Mouse (Mus musculus) hindbrain, embryonic 13.5 days (tissue): ENCODE measurements around the gene Prkd2. TPM values are rescaled to one million over a fixed set of nuclear protein-coding genes. Genes with fewer than 3 reads are reported as not detected.

Source experiments
- ATAC-seq: fragments of 200-750 bp; cut with Nextera tagmentation; 2 replicates; pipeline ENCODE4 v1.8.0; 2017; ENCODE audit warnings: moderate TSS enrichment; ENCODE audit not compliant: low FRiP score
- H3K27ac ChIP-seq: fragments of 300-500 bp; sonication (generic); 2 replicates; pipeline ENCODE4 v1.5.1; 2015; ENCODE audit warnings: inconsistent platforms, mild to moderate bottlenecking, moderate library complexity
- H3K27me3 ChIP-seq: fragments of 300-500 bp; sonication (generic); 2 replicates; pipeline ENCODE4 v1.6.1; 2015; ENCODE audit warnings: mild to moderate bottlenecking, inconsistent platforms
- H3K36me3 ChIP-seq: fragments of 300-500 bp; sonication (generic); 2 replicates; pipeline ENCODE4 v1.6.1; 2015; ENCODE audit warnings: mild to moderate bottlenecking, inconsistent platforms
- H3K4me1 ChIP-seq: fragments of 300-500 bp; sonication (generic); replicated peaks from 2 replicates; pipeline ENCODE4 v1.6.1; 2015; ENCODE audit warnings: inconsistent platforms
- H3K4me2 ChIP-seq: fragments of 300-500 bp; sonication (generic); 2 replicates; pipeline ENCODE4 v1.6.1; 2015; ENCODE audit warnings: inconsistent platforms, mild to moderate bottlenecking, moderate library complexity
- H3K4me3 ChIP-seq: fragments of 300-500 bp; sonication (generic); 2 replicates; pipeline ENCODE4 v1.5.1; 2015; ENCODE audit warnings: mild to moderate bottlenecking, inconsistent platforms
- H3K9ac ChIP-seq: fragments of 300-500 bp; sonication (generic); 2 replicates; pipeline ENCODE4 v1.6.1; 2015; ENCODE audit warnings: mild to moderate bottlenecking, inconsistent platforms
- H3K9me3 ChIP-seq: fragments of 300-500 bp; sonication (generic); 2 replicates; pipeline ENCODE4 v1.6.1; 2016; ENCODE audit warnings: inconsistent platforms
- WGBS: fragments of 180-500 bp; shearing (Covaris S2); methylation state at CpG from one replicate; pipeline ENCODE4 v1.1.7; 2015; 5-methylcytosine and 5-hydroxymethylcytosine counted together
- polyA plus RNA-seq: library from polyadenylated mRNA; unstranded; fragments of >200 nt; fragmentation: Nextera tagmentation; extraction: Ambion mirVana; gene quantifications from 2 replicates; pipeline ENCODE4 v1.2.1, GENCODE M21; 2015

The Prkd2 gene
- polyA plus RNA-seq, 1 experiment from 2014 or later, result 6.6 TPM

DNA sequence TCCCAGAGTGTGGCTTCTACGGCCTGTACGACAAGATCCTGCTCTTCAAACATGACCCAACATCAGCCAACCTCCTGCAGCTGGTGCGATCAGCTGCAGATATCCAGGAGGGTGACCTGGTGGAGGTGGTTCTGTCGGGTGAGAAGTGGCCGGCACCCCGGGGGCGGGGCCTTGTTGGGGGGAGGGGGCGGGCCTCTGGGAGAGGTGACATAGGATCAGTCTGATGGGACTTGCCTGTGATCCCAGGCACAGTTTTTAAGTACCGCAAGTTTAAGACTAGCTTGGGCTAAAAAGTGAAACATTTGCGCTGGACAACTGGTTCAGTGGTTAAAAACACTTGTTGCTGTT is 3.1 kb downstream of the Prkd2 start:
- H3K9me3 ChIP-seq, result no peaks in the 10 kb centered on the region
- 43% methylated on average over 10 of the region's 10 CpGs for WGBS
- H3K4me1 ChIP-seq, result peaks cover 33% of the 10 kb centered on the region
- peak overlapping the region; percentile 93 for H3K4me2 ChIP-seq
- no peaks in the 10 kb centered on the region for H3K27me3 ChIP-seq
- no peak for ATAC-seq
- H3K36me3 ChIP-seq, result peaks cover 28% of the 10 kb centered on the region
- 0 out of 2 replicates have a peak overlapping the region, but pooled peaks have one; percentile 15 for H3K4me3 ChIP-seq
- H3K27ac ChIP-seq, result no peak overlapping the region
- H3K9ac ChIP-seq, result peak overlapping the region; percentile 53

DNA sequence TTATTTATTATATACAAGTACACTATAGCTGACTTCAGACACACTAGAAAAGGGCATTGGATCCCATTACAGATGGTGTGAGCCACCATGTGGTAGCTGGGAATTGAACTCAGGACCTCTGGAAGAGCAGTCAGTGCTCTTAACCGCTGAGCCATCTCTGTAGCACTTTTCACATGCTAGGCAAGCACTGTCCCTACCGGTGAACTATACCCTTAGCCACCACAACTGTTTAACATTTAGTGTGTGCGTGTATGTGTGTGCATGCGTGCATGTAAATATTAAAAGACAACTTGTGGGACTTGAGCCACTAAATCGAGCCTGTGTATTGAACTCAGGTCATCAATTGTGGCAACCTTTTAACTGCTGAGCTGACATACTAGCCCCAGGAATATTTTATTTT is 4.1 kb downstream of the Prkd2 start:
- 97% methylated on average over 5 of the region's 5 CpGs for WGBS
- no peak for ATAC-seq
- H3K27me3 ChIP-seq, result no peaks in the 10 kb centered on the region
- peaks cover 24% of the 10 kb centered on the region for H3K36me3 ChIP-seq
- no peak overlapping the region for H3K4me3 ChIP-seq
- H3K9ac ChIP-seq, result no peak overlapping the region
- no peak overlapping the region for H3K27ac ChIP-seq
- no peak overlapping the region for H3K4me2 ChIP-seq
- peaks cover 33% of the 10 kb centered on the region for H3K4me1 ChIP-seq
- H3K9me3 ChIP-seq, result no peaks in the 10 kb centered on the region

DNA sequence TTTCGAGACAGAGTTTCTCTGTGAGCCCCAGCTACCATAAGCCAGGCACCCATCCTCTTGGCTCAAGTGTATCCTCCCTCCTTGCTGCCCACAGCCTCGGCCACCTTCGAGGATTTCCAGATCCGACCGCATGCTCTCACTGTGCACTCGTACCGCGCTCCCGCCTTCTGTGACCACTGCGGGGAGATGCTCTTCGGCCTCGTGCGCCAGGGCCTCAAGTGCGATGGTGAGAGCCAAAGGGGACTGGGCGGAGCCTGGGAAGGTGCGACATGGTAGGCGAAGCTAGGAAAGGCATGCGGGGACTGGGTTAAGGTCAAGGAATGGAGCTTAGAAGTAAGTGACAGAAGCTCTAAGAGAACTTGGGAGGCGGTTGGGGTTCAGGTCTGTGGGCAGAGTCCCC is 4.8 kb downstream of the Prkd2 start:
- H3K9ac ChIP-seq, result no peak overlapping the region
- no peak overlapping the region for H3K4me2 ChIP-seq
- H3K27me3 ChIP-seq, result no peaks in the 10 kb centered on the region
- H3K9me3 ChIP-seq, result no peaks in the 10 kb centered on the region
- ATAC-seq, result no peak
- peaks cover 29% of the 10 kb centered on the region for H3K4me1 ChIP-seq
- no peak overlapping the region for H3K27ac ChIP-seq
- WGBS, result 89% methylated on average over 19 of the region's 19 CpGs
- H3K36me3 ChIP-seq, result peaks cover 28% of the 10 kb centered on the region
- H3K4me3 ChIP-seq, result no peak overlapping the region

- H3K4me3 ChIP-seq, result no peak overlapping the region
- H3K4me1 ChIP-seq, result peaks cover 22% of the 10 kb centered on the region
- H3K9me3 ChIP-seq, result no peaks in the 10 kb centered on the region
- no peaks in the 10 kb centered on the region for H3K27me3 ChIP-seq
- H3K36me3 ChIP-seq, result peaks cover 36% of the 10 kb centered on the region
- ATAC-seq, result no peak
- 17% methylated on average over 17 of the region's 17 CpGs for WGBS
- H3K27ac ChIP-seq, result no peak overlapping the region
- no peak overlapping the region for H3K9ac ChIP-seq
- no peak overlapping the region for H3K4me2 ChIP-seq
Observed at GRCm38 (mm10) chr7:16848579-16848978, 5.9 kb downstream of the Prkd2 start.

- Histone ChIP-seq H3K4me1 (no peaks in the 10 kb centered on the region), H3K27me3 (no peaks in the 10 kb centered on the region), H3K9me3 (no peaks in the 10 kb centered on the region), H3K27ac (no peak overlapping the region), H3K4me3 (no peak overlapping the region), H3K36me3 (peaks cover 66% of the 10 kb centered on the region), H3K4me2 (no peak overlapping the region), H3K9ac (no peak overlapping the region)
- WGBS, result 94% methylated on average over 4 of the region's 4 CpGs
- no peak for ATAC-seq
Observed at GRCm38 (mm10) chr7:16851636-16852035, 8.9 kb downstream of the Prkd2 start.

GRCm38 (mm10) chr7:16853302-16853831 is 10.7 kb downstream of the Prkd2 start:
- Histone ChIP-seq H3K4me2 (no peak overlapping the region), H3K36me3 (peaks cover 84% of the 10 kb centered on the region), H3K9ac (no peak overlapping the region), H3K4me3 (no peak overlapping the region), H3K27me3 (no peaks in the 10 kb centered on the region), H3K9me3 (no peaks in the 10 kb centered on the region), H3K27ac (no peak overlapping the region), H3K4me1 (no peaks in the 10 kb centered on the region)
- ATAC-seq, result no peak
- WGBS, result 91% methylated on average over 14 of the region's 14 CpGs

DNA sequence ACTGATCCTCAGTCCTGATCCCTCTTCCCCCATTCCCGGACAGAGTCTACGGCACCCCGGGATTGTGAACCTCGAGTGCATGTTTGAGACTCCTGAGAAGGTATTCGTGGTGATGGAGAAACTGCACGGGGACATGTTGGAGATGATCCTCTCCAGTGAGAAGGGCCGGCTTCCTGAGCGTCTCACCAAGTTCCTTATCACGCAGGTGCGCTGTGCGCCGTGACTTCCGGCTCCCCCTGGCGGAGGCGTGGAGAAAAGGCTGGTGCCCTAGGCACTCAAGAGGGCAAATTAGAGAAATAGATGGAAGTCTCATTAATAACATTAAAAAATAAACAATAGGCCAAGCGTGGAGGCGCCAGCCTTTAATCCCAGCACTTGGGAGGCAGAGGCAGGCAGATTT is 15.6 kb downstream of the Prkd2 start:
- Histone ChIP-seq H3K9ac (no peak overlapping the region; the same call in 1 of the 2 replicates), H3K27me3 (no peaks in the 10 kb centered on the region), H3K4me2 (no peak overlapping the region), H3K4me3 (no peak overlapping the region), H3K9me3 (no peaks in the 10 kb centered on the region), H3K36me3 (peaks cover 51% of the 10 kb centered on the region), H3K27ac (no peak overlapping the region), H3K4me1 (no peaks in the 10 kb centered on the region)
- WGBS, result 23% methylated on average over 17 of the region's 17 CpGs
- no peak for ATAC-seq

DNA sequence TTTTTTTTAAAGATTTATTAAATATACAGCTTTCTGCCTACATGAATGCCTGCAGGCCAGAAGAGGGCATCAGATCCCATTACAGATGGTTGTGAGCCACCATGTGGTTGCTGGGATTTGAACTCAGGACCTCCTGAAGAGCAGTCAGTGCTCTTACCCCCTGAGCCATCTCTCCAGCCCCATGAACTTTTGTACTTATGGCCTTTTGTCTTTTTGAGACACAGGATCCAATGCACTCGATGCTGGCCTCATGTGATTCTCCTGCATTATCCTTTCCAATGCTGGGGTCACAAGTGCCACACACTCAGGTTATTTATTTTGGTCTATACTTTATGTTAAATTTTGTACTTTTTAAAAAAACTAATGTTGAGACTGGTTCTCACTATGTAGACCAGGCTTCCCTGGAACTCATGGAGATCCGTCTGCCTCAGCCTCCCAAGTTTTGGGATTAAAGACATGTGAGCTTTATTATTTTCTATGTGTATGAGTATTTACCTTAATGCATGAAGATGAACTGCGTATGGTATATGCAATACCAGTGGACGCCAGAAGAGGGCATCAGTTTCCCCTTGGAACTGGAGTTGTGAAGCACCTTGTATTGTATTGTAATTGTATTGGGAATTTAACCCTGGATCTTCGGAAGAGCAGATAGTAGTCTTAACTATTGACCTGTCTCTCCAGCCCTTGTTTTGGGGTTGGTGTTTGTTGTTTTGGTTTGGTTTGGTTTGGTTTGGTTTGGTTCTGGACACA is 17.4 kb downstream of the Prkd2 start:
- ATAC-seq, result no peak
- peaks cover 48% of the 10 kb centered on the region for H3K36me3 ChIP-seq
- WGBS, result 28% methylated on average over 5 of the region's 5 CpGs

GRCm38 (mm10) chr7:16867488-16867887 is 24.8 kb downstream of the Prkd2 start:
- H3K9me3 ChIP-seq, result no peaks in the 10 kb centered on the region
- ATAC-seq, result no peak
- no peak overlapping the region for H3K4me2 ChIP-seq
- peaks cover 45% of the 10 kb centered on the region for H3K36me3 ChIP-seq
- no peak overlapping the region for H3K4me3 ChIP-seq
- peaks cover 14% of the 10 kb centered on the region; the same call in 1 of the 2 replicates for H3K4me1 ChIP-seq
- H3K27ac ChIP-seq, result no peak overlapping the region
- 92% methylated on average over 3 of the region's 3 CpGs for WGBS
- H3K9ac ChIP-seq, result no peak overlapping the region
- no peaks in the 10 kb centered on the region for H3K27me3 ChIP-seq

More for the DNA sequence above, 17.4 kb downstream of the Prkd2 start:
- H3K9ac ChIP-seq, result no peak overlapping the region
- no peak overlapping the region for H3K4me3 ChIP-seq
- H3K4me1 ChIP-seq, result no peaks in the 10 kb centered on the region
- H3K27ac ChIP-seq, result no peak overlapping the region
- H3K9me3 ChIP-seq, result no peaks in the 10 kb centered on the region
- no peaks in the 10 kb centered on the region for H3K27me3 ChIP-seq
- H3K4me2 ChIP-seq, result no peak overlapping the region

- Histone ChIP-seq H3K27ac (peak overlapping the region; percentile 82), H3K36me3 (peaks cover 33% of the 10 kb centered on the region), H3K9ac (peak overlapping the region; percentile 67), H3K4me3 (peak overlapping the region; percentile 38), H3K4me2 (peak overlapping the region; percentile 56), H3K9me3 (no peaks in the 10 kb centered on the region), H3K4me1 (peaks cover 19% of the 10 kb centered on the region), H3K27me3 (no peaks in the 10 kb centered on the region)
- 7% methylated on average over 16 of the region's 16 CpGs for WGBS
- ATAC-seq, result peak; percentile 98
Observed at GRCm38 (mm10) chr7:16869497-16869896, 26.8 kb downstream of the Prkd2 start.

DNA sequence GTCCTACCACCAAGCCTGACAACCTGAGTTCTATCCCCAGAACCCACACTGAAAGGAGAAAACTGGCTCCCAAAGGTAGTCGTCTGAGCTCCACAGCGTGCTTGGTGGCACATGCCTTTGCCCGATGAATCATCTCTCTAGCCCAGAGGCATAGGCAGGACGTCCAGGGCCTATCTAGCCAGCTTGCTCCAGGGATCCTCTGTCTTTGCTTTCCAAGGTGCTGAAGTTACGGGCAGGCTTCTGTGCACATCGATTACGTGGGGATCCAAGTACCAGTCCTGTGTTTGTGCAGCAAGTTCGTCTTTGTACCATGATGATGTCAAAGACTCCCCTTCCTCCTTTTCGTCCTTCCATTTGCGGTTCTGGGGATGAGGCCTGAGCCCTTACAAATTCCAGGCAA is 28.9 kb downstream of the Prkd2 start:
- no peak overlapping the region for H3K27ac ChIP-seq
- H3K9ac ChIP-seq, result no peak overlapping the region
- H3K4me1 ChIP-seq, result peaks cover 30% of the 10 kb centered on the region
- no peaks in the 10 kb centered on the region for H3K9me3 ChIP-seq
- 83% methylated on average over 10 of the region's 10 CpGs for WGBS
- no peak for ATAC-seq
- H3K27me3 ChIP-seq, result no peaks in the 10 kb centered on the region
- no peak overlapping the region for H3K4me2 ChIP-seq
- H3K4me3 ChIP-seq, result no peak overlapping the region
- peaks cover 18% of the 10 kb centered on the region for H3K36me3 ChIP-seq

DNA sequence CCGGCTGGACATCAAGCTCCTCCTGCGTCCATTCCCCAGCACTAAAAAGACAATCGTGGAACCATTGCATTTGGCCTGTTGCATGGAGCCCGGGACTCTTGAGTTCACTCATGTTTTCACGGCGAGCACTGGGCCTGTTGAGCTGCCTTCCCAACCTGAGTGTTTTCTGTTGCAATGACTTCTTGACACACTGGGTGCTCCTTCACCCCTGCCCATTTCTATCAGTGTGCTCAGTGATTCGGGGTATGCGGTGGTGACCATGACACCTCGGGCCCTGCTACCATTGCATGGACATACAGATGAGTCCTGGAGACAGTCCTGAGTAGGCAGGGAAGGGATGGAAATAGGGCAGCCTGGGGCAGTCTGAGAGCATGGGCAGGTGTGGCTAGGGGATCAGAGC is 29.8 kb downstream of the Prkd2 start:
- no peaks in the 10 kb centered on the region for H3K27me3 ChIP-seq
- H3K27ac ChIP-seq, result no peak overlapping the region
- no peak for ATAC-seq
- no peak overlapping the region for H3K4me3 ChIP-seq
- H3K4me1 ChIP-seq, result peaks cover 37% of the 10 kb centered on the region
- H3K4me2 ChIP-seq, result no peak overlapping the region
- no peak overlapping the region for H3K9ac ChIP-seq
- WGBS, result 96% methylated on average over 9 of the region's 9 CpGs
- H3K36me3 ChIP-seq, result peaks cover 9% of the 10 kb centered on the region
- no peaks in the 10 kb centered on the region for H3K9me3 ChIP-seq

- Histone ChIP-seq H3K27me3 (no peaks in the 10 kb centered on the region), H3K9ac (no peak overlapping the region), H3K27ac (no peak overlapping the region), H3K4me3 (no peak overlapping the region), H3K9me3 (no peaks in the 10 kb centered on the region), H3K36me3 (peaks cover 9% of the 10 kb centered on the region; the same call in 1 of the 2 replicates), H3K4me1 (peaks cover 37% of the 10 kb centered on the region), H3K4me2 (no peak overlapping the region)
- WGBS, result 91% methylated on average over 4 of the region's 4 CpGs
- no peak for ATAC-seq
Observed at GRCm38 (mm10) chr7:16873392-16873791, 30.7 kb downstream of the Prkd2 start.
